Mouse (Mus musculus) cortical plate, adult 2 months (tissue): Measurements from ENCODE around the gene Map10.

Experiments used
- CTCF ChIP-seq: fragments of 200-500 bp; IDR thresholded peaks from 2 replicates; pipeline ENCODE4 v1.5.1; 2011; ENCODE audit warnings: mild to moderate bottlenecking, control low read depth, low read length; ENCODE audit not compliant: insufficient read depth; ENCODE audit errors: extremely low read depth
- POLR2A ChIP-seq: fragments of 200-500 bp; IDR thresholded peaks from 2 replicates; pipeline ENCODE4 v1.6.1; 2011; ENCODE audit warnings: mild to moderate bottlenecking, low read length, control low read depth; ENCODE audit not compliant: insufficient read depth; ENCODE audit errors: extremely low read depth

- TF ChIP-seq CTCF = no peak
- TF ChIP-seq POLR2A = no peak
Measured at GRCm38 (mm10) chr8:125685216-125685760, 15.7 kb downstream of the Map10 start.
